Mouse (Mus musculus): ENCODE measurements at regions not wholly inside any gene's neighbourhood (a gene's known extent, or its start where the extent isn't known, plus 50 kb on each side); places are given as distances from the start of the nearest gene placed in this dataset.

DNA sequence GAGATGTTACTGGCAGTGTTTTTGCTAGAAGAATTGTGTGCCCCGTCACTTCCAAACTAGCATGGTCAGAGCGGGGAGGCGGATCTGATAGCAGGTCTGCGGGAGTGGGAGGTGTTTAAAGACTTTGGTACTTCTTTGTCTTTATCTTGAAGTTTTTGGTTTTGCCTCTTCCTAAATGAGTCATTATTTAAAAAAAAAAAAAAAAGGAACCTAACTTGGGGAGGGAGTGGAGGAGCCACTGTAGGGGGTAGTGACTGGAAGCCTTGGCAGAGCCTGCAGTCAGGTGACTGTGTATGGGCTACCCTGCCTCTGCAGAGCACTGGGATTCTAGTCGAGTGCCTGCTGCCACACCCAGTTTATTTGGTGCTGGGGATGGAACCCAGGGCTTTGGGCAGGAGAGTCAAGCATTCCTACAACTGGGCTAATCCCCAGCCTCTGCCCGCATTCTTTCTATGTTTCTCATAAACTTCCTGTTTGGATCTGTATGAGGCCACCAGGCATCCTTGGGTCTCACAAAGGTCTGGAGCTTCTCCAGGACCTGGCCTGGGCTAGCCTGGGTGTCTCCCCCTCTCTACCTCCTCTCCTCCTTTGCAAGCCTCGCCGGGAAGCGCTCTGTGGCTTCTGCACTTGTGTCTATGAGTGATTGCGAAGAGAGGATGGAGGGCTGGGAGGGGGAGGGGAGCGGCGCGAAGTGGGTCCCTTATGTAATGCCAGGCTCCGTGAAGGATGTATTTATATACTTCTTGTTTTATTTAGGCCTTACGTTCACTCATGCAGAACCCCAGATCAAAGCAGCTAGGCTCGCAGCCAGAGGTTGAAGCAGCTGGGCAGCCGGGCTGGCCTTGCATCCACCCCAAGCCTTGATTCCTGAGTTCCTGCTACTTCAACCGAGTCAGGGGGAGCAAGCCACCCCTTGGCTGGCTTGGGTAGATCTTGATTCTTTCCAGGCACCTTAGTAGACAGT lies 143.1 kb upstream of the Mrps10 start:
- no peak for DNase-seq (ENCODE audit: low read depth)

DNA sequence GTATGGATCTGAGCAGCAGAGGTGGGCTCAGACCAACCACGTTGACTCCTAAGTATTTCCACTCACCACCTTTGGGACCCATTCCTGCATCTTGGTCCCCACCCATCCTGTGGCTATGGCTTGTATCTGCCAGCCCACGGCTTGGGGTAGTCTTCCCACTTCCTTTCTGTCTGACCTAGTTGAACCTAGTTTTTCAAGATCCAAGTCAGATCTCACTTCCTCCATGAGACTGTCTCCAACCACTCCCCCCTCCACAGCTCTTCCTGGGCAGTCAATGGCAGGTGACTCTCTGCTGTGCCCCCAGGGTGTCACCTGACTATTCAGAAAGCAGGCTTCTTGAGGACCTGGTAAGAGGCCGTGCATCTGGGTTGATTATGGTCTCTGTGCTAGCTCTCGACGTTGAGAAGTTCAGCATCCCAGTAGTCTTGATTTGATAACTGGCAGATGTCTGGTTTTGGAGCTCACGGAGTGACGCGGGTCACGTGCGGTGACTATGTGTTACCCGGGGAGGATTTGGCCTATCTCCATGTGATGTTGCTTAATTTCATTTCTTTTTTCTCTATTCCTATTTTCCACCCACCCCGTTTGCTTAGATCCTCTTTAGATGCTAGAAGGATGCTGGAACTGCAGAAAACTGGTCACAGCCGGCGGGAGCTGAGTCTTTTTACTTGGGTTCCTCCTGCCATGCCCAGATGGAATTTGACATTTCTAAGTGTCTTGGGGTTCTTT lies 147.5 kb upstream of the Mrps10 start:
- no peak for DNase-seq (ENCODE audit: low read depth)

DNA sequence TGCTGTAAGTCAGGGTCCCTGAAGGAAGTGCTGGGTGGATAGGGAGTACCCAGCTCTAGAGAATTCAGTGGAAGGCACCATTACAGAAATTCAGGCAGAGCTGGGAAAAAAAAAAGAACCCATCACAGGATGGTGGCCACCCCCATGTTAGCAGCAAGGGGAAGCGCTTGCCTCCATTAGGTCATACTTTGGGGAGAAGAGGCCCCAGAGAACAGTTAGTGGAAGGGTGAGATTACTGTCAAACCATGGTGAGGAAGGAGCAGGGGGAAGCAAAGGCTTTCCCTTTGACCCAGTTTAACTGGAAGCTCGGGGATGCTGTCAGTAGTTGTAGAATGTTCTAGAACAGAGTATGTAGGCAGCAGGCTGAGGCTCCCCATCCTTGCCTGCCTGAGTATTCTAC lies 148.8 kb upstream of the Mrps10 start:
- no peak for DNase-seq (ENCODE audit: low read depth)

DNA sequence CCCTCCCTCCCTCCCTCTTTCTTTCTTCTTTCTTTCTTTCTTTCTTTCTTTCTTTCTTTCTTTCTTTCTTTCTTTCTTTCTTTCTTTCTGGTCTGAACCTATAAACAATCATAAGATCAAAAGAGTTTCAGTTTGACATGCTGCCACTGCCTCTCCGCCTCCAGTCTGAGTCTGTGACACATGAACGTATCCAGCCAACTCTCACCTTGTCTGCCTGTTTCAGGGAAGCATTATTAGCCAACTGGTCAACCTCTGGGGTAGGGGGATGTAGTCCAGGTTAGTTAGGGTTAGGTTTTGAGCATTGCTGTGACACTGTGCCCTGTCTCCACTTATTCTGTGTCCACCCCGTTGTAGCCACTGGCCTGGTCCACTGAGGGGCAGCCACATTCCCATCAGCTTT lies 152.2 kb upstream of the Mrps10 start:
- DNase-seq (ENCODE audit: low read depth) = no peak

- no peak for DNase-seq (ENCODE audit: low read depth)
Observed at GRCm38 (mm10) chr17:47215841-47216240, 152.8 kb upstream of the Mrps10 start.

DNA sequence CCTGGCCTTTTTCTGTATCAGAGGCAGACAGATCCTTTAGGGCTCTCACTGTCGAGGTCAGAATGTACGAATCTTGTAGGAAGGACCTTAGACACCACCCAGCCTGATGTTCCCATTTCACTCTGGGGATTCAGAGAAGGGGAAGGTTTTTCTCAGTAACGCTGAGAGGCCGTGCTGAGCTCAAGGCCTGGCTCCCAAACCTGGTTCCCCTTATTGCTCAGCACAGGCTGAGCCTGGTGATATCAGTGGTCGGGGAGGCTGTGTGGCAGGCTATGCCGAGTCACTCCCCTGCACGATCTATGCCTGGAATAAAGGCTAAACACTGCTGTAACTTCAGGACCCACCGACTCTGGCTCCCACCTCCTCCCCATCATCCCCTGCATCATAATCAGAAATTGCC lies 154.6 kb upstream of the Mrps10 start:
- no peak for DNase-seq (ENCODE audit: low read depth)

- DNase-seq (ENCODE audit: low read depth) = no peak
Observed at GRCm38 (mm10) chr17:47210441-47211196, 158.1 kb upstream of the Mrps10 start.

- no peak for DNase-seq (ENCODE audit: low read depth)
Observed at GRCm38 (mm10) chr17:47208886-47209585, 159.7 kb upstream of the Mrps10 start.

DNA sequence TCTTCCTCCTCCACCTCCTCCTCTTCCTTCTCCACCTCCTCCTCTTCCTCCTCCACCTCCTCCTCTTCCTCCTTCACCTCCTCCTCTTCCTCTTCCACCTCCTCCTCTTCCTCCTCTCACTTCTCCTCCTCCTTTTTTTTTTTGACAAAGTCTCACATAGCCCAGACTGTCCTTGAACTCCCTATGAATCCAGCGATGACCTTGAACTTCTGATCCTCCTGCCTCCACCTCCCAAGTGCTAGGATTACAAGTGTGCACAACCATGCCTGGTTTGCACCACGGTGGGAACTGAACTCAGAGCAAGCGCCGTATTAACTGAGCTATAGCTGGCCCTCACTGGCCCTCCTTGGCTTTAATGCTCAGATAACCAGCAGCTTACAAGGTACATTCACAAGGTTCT lies 161.2 kb upstream of the Mrps10 start:
- no peak for DNase-seq (ENCODE audit: low read depth)

DNA sequence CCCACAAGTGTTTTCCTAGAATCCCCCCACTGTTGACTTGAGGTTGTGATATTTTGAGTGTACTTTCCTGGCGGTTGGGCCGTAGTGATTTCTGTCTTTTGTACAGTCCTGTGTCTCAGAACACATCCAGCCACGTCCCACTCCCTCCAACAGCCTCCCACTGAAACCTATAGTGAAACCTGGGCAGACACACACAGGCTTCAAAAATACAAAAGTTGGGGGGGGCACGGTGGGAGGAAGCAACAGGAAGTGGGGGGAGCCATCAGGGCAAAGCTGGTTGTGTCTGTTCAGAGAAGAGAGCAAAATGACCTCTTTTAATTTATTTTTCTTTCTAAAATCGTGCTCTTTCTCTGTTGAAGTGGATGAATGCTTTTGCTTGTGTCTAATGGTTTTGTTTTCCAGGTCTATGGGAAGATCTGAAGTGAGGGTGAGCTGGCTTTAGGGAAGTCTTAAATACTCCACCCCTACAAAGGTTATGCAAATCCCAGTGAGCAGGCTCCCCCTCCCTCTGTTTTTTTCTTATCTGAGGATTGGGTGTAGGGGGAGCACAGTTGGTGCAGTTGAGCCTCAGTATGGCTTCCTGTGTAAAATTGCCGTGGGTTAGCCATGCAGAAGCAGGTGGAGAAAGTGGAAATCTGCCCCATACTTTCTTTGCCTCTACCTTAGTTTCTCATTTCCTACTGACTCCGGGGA lies 164.1 kb upstream of the Mrps10 start:
- no peak for DNase-seq (ENCODE audit: low read depth)

DNA sequence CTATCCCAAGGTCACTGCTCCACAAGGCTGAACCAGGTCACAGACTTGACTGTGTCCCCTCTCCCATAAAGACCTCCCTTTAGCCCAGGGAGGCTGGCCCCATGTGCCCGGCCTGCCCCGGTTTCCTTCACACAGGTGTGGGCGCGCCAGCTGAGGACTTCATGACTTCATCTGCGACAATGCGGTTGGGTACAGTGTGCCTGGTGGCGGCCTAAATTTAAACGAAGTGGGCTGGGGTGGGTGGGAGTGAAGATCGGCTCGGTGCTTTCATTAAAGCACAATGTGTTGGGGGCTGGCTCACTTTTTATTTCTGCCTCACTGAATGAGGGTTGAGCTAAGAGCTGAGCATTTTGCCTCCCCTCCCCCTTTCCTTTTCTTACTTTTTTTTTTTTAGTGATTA lies 169.5 kb upstream of the Mrps10 start:
- no peak for DNase-seq (ENCODE audit: low read depth)

- no peak for DNase-seq (ENCODE audit: low read depth)
Observed at GRCm38 (mm10) chr17:47197957-47198356, 170.7 kb upstream of the Mrps10 start.

DNA sequence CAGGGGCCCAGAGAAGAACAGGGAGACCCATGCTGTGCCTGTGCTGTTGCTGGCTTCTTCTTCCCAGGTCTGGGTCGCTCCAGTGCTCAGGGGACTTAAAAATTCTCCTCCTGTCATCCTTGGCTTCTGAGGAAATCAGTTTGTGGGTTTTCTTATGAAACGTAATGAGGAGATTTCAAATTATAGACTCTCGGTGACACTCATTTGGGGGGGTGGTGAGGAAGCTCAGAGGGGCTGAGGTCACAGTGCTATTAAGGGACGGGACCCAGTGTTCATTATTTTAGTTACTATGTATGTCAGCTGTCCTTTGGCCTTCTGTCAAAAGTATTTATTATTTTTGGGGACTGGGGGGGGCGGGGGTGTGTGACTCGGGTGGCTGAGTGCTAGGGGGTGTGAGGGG lies 171.7 kb upstream of the Mrps10 start:
- no peak for DNase-seq (ENCODE audit: low read depth)

DNA sequence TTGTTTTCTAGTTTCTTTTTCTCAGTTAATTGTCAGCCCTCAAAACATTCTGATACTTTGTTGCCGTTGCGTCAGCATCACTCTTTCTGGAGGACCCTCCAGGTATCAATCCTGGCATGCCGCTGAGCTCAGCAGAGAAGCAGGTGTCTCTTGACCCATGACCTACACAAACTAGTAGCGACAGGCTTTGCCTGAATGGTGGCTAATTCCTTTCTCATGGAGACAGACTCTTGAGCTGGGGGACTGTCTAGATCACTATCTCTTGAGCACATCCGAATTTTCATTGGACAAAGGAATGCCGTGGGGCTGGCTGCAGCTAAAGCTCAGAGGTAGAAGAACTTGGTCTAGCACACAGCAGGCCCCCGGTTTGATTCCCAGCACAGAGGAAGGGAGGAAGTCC lies 172.7 kb upstream of the Mrps10 start:
- DNase-seq (ENCODE audit: low read depth) = no peak

DNA sequence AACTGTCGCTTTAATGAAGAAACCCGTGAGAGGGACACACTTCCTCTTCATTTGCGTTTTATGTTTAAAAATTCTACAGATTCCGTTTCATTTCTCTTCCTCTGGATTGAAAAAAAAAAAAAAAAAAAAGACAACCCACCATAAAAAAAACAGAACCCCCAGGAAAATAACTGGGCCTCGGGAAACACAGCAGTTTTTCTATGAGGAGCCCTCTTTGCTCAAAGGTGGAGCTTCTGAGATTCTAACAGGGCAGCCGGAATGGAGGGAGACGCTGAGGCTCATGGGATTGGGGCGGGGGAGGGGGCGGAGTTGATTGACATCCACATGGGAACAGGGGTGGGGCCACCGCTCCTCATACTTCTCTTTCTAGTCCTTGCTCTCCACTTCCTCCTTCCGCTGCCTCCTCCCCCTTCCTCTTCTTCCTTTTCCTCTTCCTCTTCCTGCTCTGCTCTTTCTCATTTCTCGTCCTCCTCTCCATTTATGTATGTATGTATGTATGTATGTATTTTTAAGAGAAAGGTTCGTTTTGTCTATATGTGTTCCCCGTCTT lies 174.1 kb upstream of the Mrps10 start:
- DNase-seq (ENCODE audit: low read depth) = no peak

DNA sequence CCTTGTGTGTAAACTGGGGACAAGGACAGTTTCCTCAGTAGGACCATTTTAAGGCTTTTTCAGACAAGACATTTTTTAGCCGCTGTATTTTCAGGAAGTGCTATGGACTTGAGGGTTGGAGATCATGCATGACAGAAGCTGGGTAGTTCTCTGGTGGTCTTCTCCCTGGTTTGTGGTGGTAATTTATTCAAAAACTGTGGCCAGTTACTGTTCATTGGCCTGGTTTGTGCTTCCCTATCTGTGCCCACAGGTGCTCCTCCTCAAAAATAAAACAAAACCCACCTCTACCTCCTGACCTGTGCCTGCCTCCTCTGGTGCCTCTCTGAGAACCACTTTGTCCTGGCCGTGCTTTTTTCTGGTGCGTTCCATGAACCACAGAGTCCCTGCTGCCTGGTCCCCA lies 177.3 kb upstream of the Mrps10 start:
- no peak for DNase-seq (ENCODE audit: low read depth)

DNA sequence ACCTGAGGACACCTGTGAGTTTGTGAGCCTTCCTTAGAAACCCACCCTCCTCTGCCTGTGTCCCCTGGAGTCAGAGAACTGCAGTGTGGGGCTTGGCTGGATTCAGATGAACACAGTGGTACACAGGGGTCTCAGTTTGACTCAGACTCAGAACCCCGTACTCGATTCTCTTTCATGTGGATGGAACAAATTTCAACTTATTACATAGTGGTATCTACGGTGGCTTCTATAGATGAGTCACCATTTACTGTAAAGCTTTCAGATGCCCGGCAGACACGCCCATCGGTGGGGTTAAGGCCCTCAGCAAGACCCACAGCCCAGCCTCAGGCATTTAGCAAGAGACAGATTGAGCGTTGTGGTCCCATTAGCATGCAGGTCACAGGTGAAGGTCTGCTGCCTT lies 178.9 kb upstream of the Mrps10 start:
- no peak for DNase-seq (ENCODE audit: low read depth)

GRCm38 (mm10) chr17:47184148-47184547 lies 173.8 kb upstream of the Ubr2 start:
- DNase-seq (ENCODE audit: low read depth) = no peak

DNA sequence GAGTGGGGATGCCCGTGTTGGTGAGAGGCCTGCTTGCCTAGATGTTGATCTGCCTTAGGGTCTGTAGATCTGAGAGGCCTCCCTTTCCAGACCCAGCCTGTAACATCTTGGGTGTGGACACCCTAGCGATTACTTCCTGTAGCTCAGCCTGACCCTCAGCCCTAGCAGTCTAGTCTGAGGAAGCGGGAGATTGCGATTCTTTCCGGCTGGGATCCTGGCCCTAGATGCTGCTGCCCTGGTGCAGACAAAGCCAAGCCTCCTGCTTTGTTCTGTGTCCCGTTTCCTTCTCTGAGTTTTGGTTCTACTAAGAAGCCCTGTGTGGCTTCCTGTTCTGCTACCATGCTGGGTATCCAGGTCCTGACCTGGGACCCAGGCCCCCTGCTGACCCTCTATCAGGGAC lies 171.8 kb upstream of the Ubr2 start:
- DNase-seq (ENCODE audit: low read depth) = no peak

DNA sequence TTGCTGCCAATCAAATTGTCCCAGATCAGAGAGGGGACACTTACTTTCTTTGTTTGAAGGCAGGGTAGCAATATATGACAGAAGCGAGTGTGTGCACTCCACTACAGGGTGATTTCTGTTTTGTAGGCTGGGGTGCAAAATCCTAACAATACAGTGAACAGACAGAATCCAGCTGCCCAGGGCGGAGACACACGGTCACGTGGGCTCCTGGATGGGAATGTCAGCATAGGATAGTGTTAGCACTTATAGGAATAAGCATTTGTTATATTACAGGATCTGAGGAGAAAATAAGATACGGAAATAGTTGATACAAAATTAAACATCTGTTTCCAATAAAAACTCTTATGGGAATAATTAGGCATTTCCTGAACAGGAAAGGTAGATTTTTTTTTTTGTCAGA lies 169.1 kb upstream of the Ubr2 start:
- DNase-seq (ENCODE audit: low read depth) = no peak

DNA sequence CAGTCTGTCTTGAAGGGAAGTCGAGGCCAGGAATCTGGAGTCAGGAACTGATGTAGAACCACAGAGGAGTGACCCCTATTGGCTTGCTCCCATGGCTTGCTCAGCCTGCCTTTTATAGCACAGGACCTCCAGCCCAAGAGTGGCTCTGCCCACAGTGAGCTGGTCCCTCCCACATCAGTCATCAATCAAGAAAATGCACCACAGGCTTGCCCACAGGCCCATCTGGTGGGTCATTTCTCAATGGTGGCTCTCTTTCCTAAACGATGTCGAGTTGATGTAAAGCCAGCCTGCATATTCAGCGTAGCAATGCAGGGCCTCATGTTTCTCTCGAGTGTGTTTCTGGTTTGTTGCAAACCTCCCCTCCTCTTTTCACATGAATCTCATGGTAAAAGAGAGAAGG lies 168.3 kb upstream of the Ubr2 start:
- DNase-seq (ENCODE audit: low read depth) = no peak

All from c-Kit-positive CD71-positive TER-119-negative erythroid progenitor cells, embryonic 14.5 days (primary cell).